Mouse (Mus musculus) spleen, postnatal 0 days (tissue): ENCODE measurements around the gene Dnali1. TPM values are rescaled to one million over a fixed set of nuclear protein-coding genes. Genes with fewer than 3 reads are reported as not detected.

Experiments
- polyA plus RNA-seq: library from polyadenylated mRNA; unstranded; fragments of >200 nt; fragmentation: Nextera tagmentation; extraction: Ambion mirVana; gene quantifications from 2 replicates; pipeline ENCODE4 v1.2.1, GENCODE M21; 2015

Gene Dnali1
- polyA plus RNA-seq, result 0.17 TPM in 1 of 2 replicates, not detected in the other

GRCm38 (mm10) chr4:125065517-125066307 is at the start of gene Dnali1:
Gene Dnali1, minus strand, starts transcription at chr4:125065703.

GRCm38 (mm10) chr4:125084403-125085345 is 19.2 kb upstream of the Dnali1 start, which contains the start of gene Meaf6:
Gene Meaf6, plus strand, starts transcription at chr4:125085134.

GRCm38 (mm10) chr4:125066490-125067370 is 1.2 kb upstream of the Dnali1 start, which contains the start of gene Snip1:
Gene Snip1, plus strand, starts transcription at chr4:125066672.

GRCm38 (mm10) chr4:125015806-125016635 is 49.5 kb downstream of the Dnali1 start, which contains the start of gene Gnl2:
Gene Gnl2, plus strand, starts transcription at chr4:125016585.

Other genes with a start within 250 kb of the Dnali1 start
- gene Yrdc, start 215.0 kb downstream of the Dnali1 start, polyA plus RNA-seq, result 23.3 and 24.0 TPM in 2 replicates
- 26.3 and 30.8 TPM in 2 replicates for gene 1110065P20Rik, start 214.5 kb downstream of the Dnali1 start, polyA plus RNA-seq
- 0.04 and 0.15 TPM in 2 replicates for gene Maneal, start 203.5 kb downstream of the Dnali1 start, polyA plus RNA-seq
- gene Epha10, start 184.8 kb downstream of the Dnali1 start, polyA plus RNA-seq, result not detected in 2 replicates
- gene 9930104L06Rik, start 128.7 kb downstream of the Dnali1 start, polyA plus RNA-seq, result 6.2 and 6.9 TPM in 2 replicates
- gene Cdca8, start 126.4 kb downstream of the Dnali1 start, polyA plus RNA-seq, result 126 and 150 TPM in 2 replicates
- 5.6 and 7.0 TPM in 2 replicates for gene Rspo1, start 79.3 kb downstream of the Dnali1 start, polyA plus RNA-seq
- gene Gnl2, start 49.1 kb downstream of the Dnali1 start, polyA plus RNA-seq, result 42.9 and 43.2 TPM in 2 replicates
- 19.1 and 19.3 TPM in 2 replicates for gene Snip1, start 969 bp upstream of the Dnali1 start, polyA plus RNA-seq
- 31.2 and 37.5 TPM in 2 replicates for gene Meaf6, start 19.4 kb upstream of the Dnali1 start, polyA plus RNA-seq
- 1.2 and 1.3 TPM in 2 replicates for gene Zc3h12a, start 62.1 kb upstream of the Dnali1 start, polyA plus RNA-seq